In the genomic region with DNA sequence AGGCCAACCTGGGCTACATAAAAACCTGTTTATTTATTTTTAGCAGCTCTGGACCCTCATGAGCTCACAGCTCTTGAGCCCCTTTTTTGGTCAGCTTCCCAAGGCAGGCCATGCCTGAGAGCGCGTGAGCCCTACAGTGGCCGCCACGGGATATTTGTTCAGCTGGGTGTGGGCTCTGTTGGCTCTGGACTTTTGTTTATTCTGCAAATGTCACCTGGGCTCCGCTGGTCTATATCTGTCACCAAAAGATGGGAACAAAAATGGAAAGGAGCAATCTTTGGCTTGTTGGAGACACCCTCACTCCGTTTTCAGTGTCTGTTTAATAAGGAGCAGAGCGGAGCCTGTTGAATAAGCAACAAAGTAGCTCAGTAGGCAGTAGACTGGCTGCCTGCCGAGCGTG, we compare ENCODE assay signal across 11 mouse cellular contexts. TPM values are rescaled to one million over a fixed set of nuclear protein-coding genes. Genes with fewer than 3 reads are reported as not detected.
DNase-seq lines count a peak whose midpoint lies in the region; ATAC-seq and TF ChIP-seq lines count a peak whose summit lies in the region.
"Had no signal": no experiment of that assay in that cellular context is flagged by ENCODE, and none has a peak within 500 bp of the region (broad histone marks: within the 10 kb centered on the region; RNA-seq: fewer than 3 reads in every experiment).

No protein-coding gene starts in this region.

- no peaks in the 10 kb centered on the region for H3K79me2 ChIP-seq in heart, adult 2 months (replicated peaks; ENCODE audit: control insufficient read depth, insufficient read depth, low read length)

- 76% methylated on average over 9 of the region's 9 CpGs for WGBS in heart, adult 2 months
- WGBS in heart, embryonic 12.5 days: 68% methylated on average over 9 of the region's 9 CpGs
- WGBS in lung, embryonic 15.5 days: 51% methylated on average over 9 of the region's 9 CpGs
- 73% methylated on average over 9 of the region's 9 CpGs for WGBS in liver, embryonic 12.5 days (ENCODE audit: insufficient replicate concordance)
- WGBS in stomach, postnatal 0 days: 49% methylated on average over 9 of the region's 9 CpGs
- WGBS in hindbrain, embryonic 12.5 days: 72% methylated on average over 9 of the region's 9 CpGs

- no peak for TF ChIP-seq CTCF in heart, adult 2 months (IDR thresholded peaks at IDR 0.05)
- no peak for TF ChIP-seq CTCF in stomach, postnatal 0 days (IDR thresholded peaks at IDR 0.05; ENCODE audit: low read depth)

- 0 out of 2 replicates have a peak, but pooled peaks cover under 1% of the 10 kb centered on the region for H3K9me3 ChIP-seq in heart, embryonic 12.5 days (replicated peaks)
- no peaks in the 10 kb centered on the region for H3K9me3 ChIP-seq in lung, embryonic 15.5 days
- H3K9me3 ChIP-seq in liver, embryonic 12.5 days (replicated peaks): no peaks in the 10 kb centered on the region
- H3K9me3 ChIP-seq in stomach, postnatal 0 days (ENCODE audit: control insufficient read depth, low read length): no peaks in the 10 kb centered on the region
- H3K9me3 ChIP-seq in hindbrain, embryonic 12.5 days (replicated peaks): no peaks in the 10 kb centered on the region; the same call in 1 of the 2 replicates

- H3K4me3 ChIP-seq in heart, adult 2 months: no peak overlapping the region
- no peak overlapping the region for H3K4me3 ChIP-seq in heart, embryonic 12.5 days
- no peak overlapping the region for H3K4me3 ChIP-seq in lung, embryonic 15.5 days
- H3K4me3 ChIP-seq in liver, embryonic 12.5 days: no peak overlapping the region
- no peak overlapping the region for H3K4me3 ChIP-seq in stomach, postnatal 0 days (ENCODE audit: low read depth, low read length)
- no peak overlapping the region for H3K4me3 ChIP-seq in hindbrain, embryonic 12.5 days

- H3K27ac ChIP-seq in heart, adult 2 months: peak overlapping the region; percentile 36
- H3K27ac ChIP-seq in heart, embryonic 12.5 days (ENCODE audit: poor library complexity, severe bottlenecking): no peak overlapping the region
- peak overlapping the region; percentile 65 for H3K27ac ChIP-seq in lung, embryonic 15.5 days
- peak overlapping the region; percentile 69 for H3K27ac ChIP-seq in liver, embryonic 12.5 days
- H3K27ac ChIP-seq in stomach, postnatal 0 days (replicated peaks): peak overlapping the region; percentile 88
- no peak overlapping the region for H3K27ac ChIP-seq in hindbrain, embryonic 12.5 days

- DNase-seq in heart, adult 2 months: no peak
- DNase-seq in lung, postnatal 14 days: no peak
- DNase-seq in stomach, postnatal 0 days (ENCODE audit: low spot score): peak; percentile 83
- DNase-seq: B cell, adult 2 months; cerebellum, postnatal 36 days; thymus, postnatal 14 days had no signal

- intact Hi-C loops in heart, adult 2 months (cut with DNase I): no loop called here

- no peak for TF ChIP-seq EP300 in heart, adult 2 months (IDR thresholded peaks at IDR 0.05; ENCODE audit: insufficient read depth, low read depth, low read length)
- TF ChIP-seq EP300 in stomach, postnatal 0 days (optimal IDR thresholded peaks at IDR 0.05): no peak

- H3K9ac ChIP-seq in heart, adult 2 months (ENCODE audit: low read depth, low read length): no peak overlapping the region
- H3K9ac ChIP-seq in heart, embryonic 12.5 days: no peak overlapping the region
- H3K9ac ChIP-seq in lung, embryonic 15.5 days: no peak overlapping the region
- no peak overlapping the region for H3K9ac ChIP-seq in liver, embryonic 12.5 days
- no peak overlapping the region for H3K9ac ChIP-seq in stomach, postnatal 0 days (ENCODE audit: low read length)
- no peak overlapping the region for H3K9ac ChIP-seq in hindbrain, embryonic 12.5 days

- no peak for TF ChIP-seq POLR2A in heart, adult 2 months (IDR thresholded peaks at IDR 0.05; ENCODE audit: insufficient read depth, low read depth, low read length)

- no peaks in the 10 kb centered on the region for H3K36me3 ChIP-seq in heart, adult 2 months (ENCODE audit: control insufficient read depth, insufficient read depth, low read length)
- H3K36me3 ChIP-seq in heart, embryonic 12.5 days: no peaks in the 10 kb centered on the region
- H3K36me3 ChIP-seq in lung, embryonic 15.5 days: no peaks in the 10 kb centered on the region
- H3K36me3 ChIP-seq in liver, embryonic 12.5 days: no peaks in the 10 kb centered on the region; the same call in 1 of the 2 replicates
- H3K36me3 ChIP-seq in stomach, postnatal 0 days (ENCODE audit: control insufficient read depth, insufficient read depth, low read length): no peaks in the 10 kb centered on the region
- no peaks in the 10 kb centered on the region for H3K36me3 ChIP-seq in hindbrain, embryonic 12.5 days

- peaks cover 5% of the 10 kb centered on the region for H3K4me1 ChIP-seq in heart, adult 2 months (ENCODE audit: control insufficient read depth, insufficient read depth, low read length)
- 0 out of 2 replicates have a peak, but pooled peaks cover 8% of the 10 kb centered on the region for H3K4me1 ChIP-seq in heart, embryonic 12.5 days (replicated peaks)
- H3K4me1 ChIP-seq in lung, embryonic 15.5 days: peaks cover 14% of the 10 kb centered on the region
- peaks cover 14% of the 10 kb centered on the region; the same call in 1 of the 2 replicates for H3K4me1 ChIP-seq in liver, embryonic 12.5 days
- H3K4me1 ChIP-seq in stomach, postnatal 0 days (replicated peaks; ENCODE audit: control insufficient read depth, insufficient read depth): no peaks in the 10 kb centered on the region
- no peaks in the 10 kb centered on the region for H3K4me1 ChIP-seq in hindbrain, embryonic 12.5 days

- no peak for ATAC-seq in heart, embryonic 12.5 days (ENCODE audit: insufficient number of reproducible peaks, low FRiP score)
- no peak for ATAC-seq in lung, embryonic 15.5 days (ENCODE audit: borderline replicate concordance, extremely low read depth, low FRiP score, low TSS enrichment)
- ATAC-seq in liver, embryonic 12.5 days: peak; percentile 40; the same call in 1 of the 2 replicates
- peak; percentile 76 for ATAC-seq in stomach, postnatal 0 days (ENCODE audit: low FRiP score, low TSS enrichment)
- no peak for ATAC-seq in hindbrain, embryonic 12.5 days (ENCODE audit: low FRiP score)
- no peak for ATAC-seq in megakaryocyte, adult 5-6 weeks (ENCODE audit: poor library complexity, severe bottlenecking)

- H3K27me3 ChIP-seq in heart, adult 2 months (ENCODE audit: control insufficient read depth, insufficient read depth, low read length): no peaks in the 10 kb centered on the region
- no peaks in the 10 kb centered on the region for H3K27me3 ChIP-seq in heart, embryonic 12.5 days (replicated peaks)
- no peaks in the 10 kb centered on the region for H3K27me3 ChIP-seq in lung, embryonic 15.5 days
- H3K27me3 ChIP-seq in liver, embryonic 12.5 days (replicated peaks): no peaks in the 10 kb centered on the region
- H3K27me3 ChIP-seq in stomach, postnatal 0 days (ENCODE audit: control insufficient read depth, insufficient read depth, low read length): no peaks in the 10 kb centered on the region
- no peaks in the 10 kb centered on the region for H3K27me3 ChIP-seq in hindbrain, embryonic 12.5 days

- H3K4me2 ChIP-seq in heart, embryonic 12.5 days: no peak overlapping the region
- no peak overlapping the region for H3K4me2 ChIP-seq in lung, embryonic 15.5 days
- H3K4me2 ChIP-seq in liver, embryonic 12.5 days: peak overlapping the region; percentile 17; the same call in 1 of the 2 replicates
- H3K4me2 ChIP-seq in stomach, postnatal 0 days (replicated peaks; ENCODE audit: low read depth): no peak overlapping the region
- no peak overlapping the region for H3K4me2 ChIP-seq in hindbrain, embryonic 12.5 days (replicated peaks)

RNA-seq across cellular contexts. Expression of a gene that starts 22.0 kb away (rescaled TPM):
- 10 to 100 TPM; 73.3 to 80.4 TPM for total RNA-seq in heart, adult 2 months (2021)
- polyA plus RNA-seq in heart, adult 2 months (2012; rRNA removed): 46.3 and 86.1 TPM in 2 replicates
- polyA plus RNA-seq in heart, embryonic 12.5 days (2016; fragmentation: Nextera tagmentation; extraction: Ambion mirVana): 125 and 127 TPM in 2 replicates
- polyA plus RNA-seq in lung, embryonic 15.5 days (2015; fragmentation: Nextera tagmentation; extraction: Ambion mirVana): 211 and 229 TPM in 2 replicates
- polyA plus RNA-seq in liver, embryonic 12.5 days (2016; fragmentation: Nextera tagmentation; extraction: Ambion mirVana): 108 and 112 TPM in 2 replicates
- 221 and 223 TPM in 2 replicates for polyA plus RNA-seq in stomach, postnatal 0 days (2015; fragmentation: Nextera tagmentation; extraction: Ambion mirVana)
- polyA plus RNA-seq in hindbrain, embryonic 12.5 days (2016; fragmentation: Nextera tagmentation; extraction: Ambion mirVana): 135 and 146 TPM in 2 replicates
- total RNA-seq in megakaryocyte, adult 5-6 weeks (2015): 247 and 251 TPM in 2 replicates
- 169 and 186 TPM in 2 replicates for total RNA-seq in megakaryocyte, adult 5-6 weeks (2017)

RNA-seq across cellular contexts. Expression of a gene that starts 43.6 kb away (rescaled TPM):
- total RNA-seq in heart, adult 2 months (2021): 10 to 100 TPM; 21.7 to 25.6 TPM
- 6.0 and 13.6 TPM in 2 replicates for polyA plus RNA-seq in heart, adult 2 months (2012; rRNA removed)
- 16.4 and 17.9 TPM in 2 replicates for polyA plus RNA-seq in heart, embryonic 12.5 days (2016; fragmentation: Nextera tagmentation; extraction: Ambion mirVana)
- polyA plus RNA-seq in lung, embryonic 15.5 days (2015; fragmentation: Nextera tagmentation; extraction: Ambion mirVana): 20.8 and 22.3 TPM in 2 replicates
- 17.3 and 19.1 TPM in 2 replicates for polyA plus RNA-seq in liver, embryonic 12.5 days (2016; fragmentation: Nextera tagmentation; extraction: Ambion mirVana)
- polyA plus RNA-seq in stomach, postnatal 0 days (2015; fragmentation: Nextera tagmentation; extraction: Ambion mirVana): 8.7 and 9.2 TPM in 2 replicates
- 23.1 and 25.3 TPM in 2 replicates for polyA plus RNA-seq in hindbrain, embryonic 12.5 days (2016; fragmentation: Nextera tagmentation; extraction: Ambion mirVana)
- total RNA-seq in megakaryocyte, adult 5-6 weeks (2015): 13.1 and 13.5 TPM in 2 replicates
- 21.4 and 25.0 TPM in 2 replicates for total RNA-seq in megakaryocyte, adult 5-6 weeks (2017)

RNA-seq across cellular contexts. Expression of a gene that starts 53.8 kb away (rescaled TPM):
- 1 to 10 TPM; 7.3 TPM for total RNA-seq in heart, adult 2 months (2021)
- polyA plus RNA-seq in heart, adult 2 months (2012; rRNA removed): 2.9 and 4.4 TPM in 2 replicates
- 7.3 and 7.6 TPM in 2 replicates for polyA plus RNA-seq in heart, embryonic 12.5 days (2016; fragmentation: Nextera tagmentation; extraction: Ambion mirVana)
- polyA plus RNA-seq in lung, embryonic 15.5 days (2015; fragmentation: Nextera tagmentation; extraction: Ambion mirVana): 14.7 and 15.8 TPM in 2 replicates
- polyA plus RNA-seq in liver, embryonic 12.5 days (2016; fragmentation: Nextera tagmentation; extraction: Ambion mirVana): 5.0 and 5.4 TPM in 2 replicates
- 8.9 and 9.3 TPM in 2 replicates for polyA plus RNA-seq in stomach, postnatal 0 days (2015; fragmentation: Nextera tagmentation; extraction: Ambion mirVana)
- 8.2 and 8.3 TPM in 2 replicates for polyA plus RNA-seq in hindbrain, embryonic 12.5 days (2016; fragmentation: Nextera tagmentation; extraction: Ambion mirVana)
- total RNA-seq in megakaryocyte, adult 5-6 weeks (2015): 0.68 and 2.2 TPM in 2 replicates
- 0.57 and 0.70 TPM in 2 replicates for total RNA-seq in megakaryocyte, adult 5-6 weeks (2017)

Comparison
In these comparisons a context has a peak if more than half of its experiments do, and no peak if none do; other contexts are left out.
1. H3K27ac ChIP-seq: peak in heart, adult 2 months (single experiment), lung, embryonic 15.5 days (single experiment), liver, embryonic 12.5 days (single experiment) and stomach, postnatal 0 days (single experiment); none in heart, embryonic 12.5 days (single experiment) and hindbrain, embryonic 12.5 days (single experiment).
2. ATAC-seq: peak in liver, embryonic 12.5 days (single experiment) and stomach, postnatal 0 days (single experiment); none in heart, embryonic 12.5 days (single experiment), lung, embryonic 15.5 days (single experiment), hindbrain, embryonic 12.5 days (single experiment) and megakaryocyte, adult 5-6 weeks (single experiment).